24 mouse cellular contexts compared by ENCODE assay signal in genomic region chr1:75340519-75340918, GRCm38 (mm10). TPM values are rescaled to one million over a fixed set of nuclear protein-coding genes. Genes with fewer than 3 reads are reported as not detected.
"Had no signal": no experiment of that assay in that cellular context is flagged by ENCODE, and none has a peak within 500 bp of the region (broad histone marks: within the 10 kb centered on the region; RNA-seq: fewer than 3 reads in every experiment).

No protein-coding gene starts in this region.

- H3K27me3 ChIP-seq: stomach, embryonic 15.5 days had no signal

- ATAC-seq: liver, postnatal 0 days; lung, postnatal 0 days had no signal

- H3K27ac ChIP-seq: liver, embryonic 15.5 days; lung, embryonic 15.5 days; macrophage; stomach, embryonic 15.5 days; stomach, postnatal 0 days had no signal

- H3K36me3 ChIP-seq: liver, embryonic 15.5 days; lung, embryonic 15.5 days; midbrain, embryonic 12.5 days; neural tube, embryonic 13.5 days; neural tube, embryonic 15.5 days; stomach, embryonic 15.5 days had no signal

- H3K4me2 ChIP-seq: liver, embryonic 15.5 days; lung, embryonic 15.5 days; midbrain, embryonic 12.5 days; neural tube, embryonic 13.5 days; neural tube, embryonic 15.5 days; stomach, embryonic 15.5 days had no signal

- H3K9ac ChIP-seq: liver, embryonic 15.5 days; liver, postnatal 0 days; lung, embryonic 15.5 days; midbrain, embryonic 12.5 days; neural tube, embryonic 15.5 days; stomach, embryonic 15.5 days had no signal

- DNase-seq: liver, postnatal 0 days; lung, adult 2 months; lung, postnatal 14 days; lung, postnatal 36 days; midbrain, embryonic 14.5 days; retina, postnatal 1 day; right cerebral cortex, adult 18-20 months; right cerebral cortex, postnatal 25 days; right cerebral cortex, postnatal 4 days; thymus, adult 2 months; thymus, postnatal 25 days; thymus, postnatal 4 days had no signal

- H3K9me3 ChIP-seq: liver, embryonic 15.5 days; lung, embryonic 15.5 days; megakaryocyte, embryonic 14.5 days; midbrain, embryonic 12.5 days; neural tube, embryonic 13.5 days; neural tube, embryonic 15.5 days; stomach, embryonic 15.5 days had no signal

- H3K4me3 ChIP-seq: liver, embryonic 15.5 days; lung, embryonic 15.5 days; megakaryocyte, embryonic 14.5 days; midbrain, embryonic 12.5 days; myocyte; neural tube, embryonic 13.5 days; neural tube, embryonic 15.5 days; stomach, embryonic 15.5 days had no signal

RNA-seq across cellular contexts. Expression of gene Des, which starts 19.6 kb away (rescaled TPM):
- total RNA-seq: megakaryocyte progenitor cell, adult 5-6 weeks had no signal
- polyA plus RNA-seq: macrophage had no signal

RNA-seq across cellular contexts. Expression of gene Speg, which starts 34.6 kb away (rescaled TPM):
- total RNA-seq: megakaryocyte progenitor cell, adult 5-6 weeks had no signal
